Mouse (Mus musculus) bone marrow macrophage, adult 2 months (primary cell): ENCODE measurements around the gene Ccdc66. TPM values are rescaled to one million over a fixed set of nuclear protein-coding genes. Genes with fewer than 3 reads are reported as not detected.

ENCODE experiments used
- H3K27ac ChIP-seq: 2 replicates; pipeline ENCODE4 v1.5.1; 2012; ENCODE audit warnings: low read depth, low read length; ENCODE audit not compliant: insufficient read depth
- H3K4me1 ChIP-seq: 2 replicates; pipeline ENCODE4 v1.6.1; 2012; ENCODE audit warnings: low read length; ENCODE audit not compliant: control insufficient read depth, insufficient read depth
- H3K4me3 ChIP-seq: 2 replicates; pipeline ENCODE4 v1.5.1; 2012; ENCODE audit warnings: mild to moderate bottlenecking, low read length, moderate library complexity; ENCODE audit not compliant: insufficient read depth
- CTCF ChIP-seq: IDR thresholded peaks from 2 replicates; pipeline ENCODE4 v1.5.1; 2012; ENCODE audit warnings: low read depth, mild to moderate bottlenecking, low read length, moderate library complexity
- POLR2A ChIP-seq: IDR thresholded peaks from 2 replicates; pipeline ENCODE4 v1.6.1; 2012; ENCODE audit warnings: mild to moderate bottlenecking, low read depth, low read length, borderline replicate concordance
- polyA plus RNA-seq: library from polyadenylated mRNA; stranded (reverse); fragments of >200 nt; gene quantifications from 2 replicates; pipeline ENCODE4 v1.2.4, GENCODE M21; 2012; ENCODE audit not compliant: missing spikeins, insufficient read depth, insufficient read length

The Ccdc66 gene
- polyA plus RNA-seq, 1 experiment: 8.4 TPM

- no peak for TF ChIP-seq POLR2A
- TF ChIP-seq CTCF: no peak
- Histone ChIP-seq H3K4me1 (peaks cover 5% of the 10 kb centered on the region), H3K4me3 (no peak overlapping the region), H3K27ac (no peak overlapping the region)
These were observed 67.3 kb downstream of the Ccdc66 start for GRCm38 (mm10) chr14:27440921-27441320.

- Histone ChIP-seq H3K27ac (no peak overlapping the region), H3K4me3 (no peak overlapping the region), H3K4me1 (no peaks in the 10 kb centered on the region)
- TF ChIP-seq POLR2A (no peak), CTCF (no peak)
These were observed 71.4 kb downstream of the Ccdc66 start for GRCm38 (mm10) chr14:27436826-27437225.

- TF ChIP-seq POLR2A (no peak), CTCF (no peak)
- H3K27ac ChIP-seq: no peak overlapping the region
- no peak overlapping the region for H3K4me3 ChIP-seq
- H3K4me1 ChIP-seq: no peaks in the 10 kb centered on the region
These were observed 72.1 kb downstream of the Ccdc66 start for GRCm38 (mm10) chr14:27436116-27436515.

GRCm38 (mm10) chr14:27432064-27432463 lies 76.2 kb downstream of the Ccdc66 start:
- Histone ChIP-seq H3K4me1 (peaks cover 2% of the 10 kb centered on the region; the same call in 1 of the 2 replicates), H3K4me3 (no peak overlapping the region), H3K27ac (no peak overlapping the region)
- TF ChIP-seq CTCF (no peak), POLR2A (no peak)

Other genes with a start within 250 kb of the Ccdc66 start
- gene Fam208a, start 79.6 kb downstream of the Ccdc66 start, polyA plus RNA-seq: 22.1 and 26.2 TPM in 2 replicates
- not detected in 2 replicates for gene Erc2, start 114.0 kb upstream of the Ccdc66 start, polyA plus RNA-seq